Mouse (Mus musculus) liver, embryonic 11.5 days (tissue): ENCODE measurements around the gene Foxd2. TPM values are rescaled to one million over a fixed set of nuclear protein-coding genes. Genes with fewer than 3 reads are reported as not detected.
A peak's percentile ranks its signal among the peaks of the same experiment; 100 is the strongest.

Source experiments
- ATAC-seq: fragments of 200-750 bp; cut with Nextera tagmentation; replicated peaks from 2 replicates; pipeline ENCODE4 v1.8.0; 2017; ENCODE audit warnings: moderate number of reproducible peaks, mild to moderate bottlenecking, moderate TSS enrichment, moderate library complexity; ENCODE audit not compliant: low FRiP score
- DNase-seq: peaks from one replicate; pipeline ENCODE4 v3.0.0-alpha.2; 2017; ENCODE audit warnings: low spot score
- H3K27ac ChIP-seq: fragments of 300-500 bp; sonication (generic); 2 replicates; pipeline ENCODE4 v1.5.1; 2014; ENCODE audit warnings: mild to moderate bottlenecking, low read depth, low read length, control low read depth
- H3K27me3 ChIP-seq: fragments of 300-500 bp; sonication (generic); replicated peaks from 2 replicates; pipeline ENCODE4 v1.6.1; 2014; ENCODE audit warnings: low read length, mixed read lengths; ENCODE audit not compliant: control insufficient read depth, insufficient read depth
- H3K36me3 ChIP-seq: fragments of 300-500 bp; sonication (generic); 2 replicates; pipeline ENCODE4 v1.6.1; 2014; ENCODE audit warnings: mild to moderate bottlenecking, low read length, moderate library complexity, mixed read lengths; ENCODE audit not compliant: control insufficient read depth, insufficient read depth
- H3K4me1 ChIP-seq: fragments of 300-500 bp; sonication (generic); replicated peaks from 2 replicates; pipeline ENCODE4 v1.6.1; 2014; ENCODE audit warnings: low read length, mixed read lengths; ENCODE audit not compliant: control insufficient read depth, insufficient read depth
- H3K4me2 ChIP-seq: fragments of 300-500 bp; sonication (generic); 2 replicates; pipeline ENCODE4 v1.6.1; 2014; ENCODE audit warnings: mild to moderate bottlenecking, control low read depth, moderate library complexity
- H3K4me3 ChIP-seq: fragments of 300-500 bp; sonication (generic); 2 replicates; pipeline ENCODE4 v1.5.1; 2014; ENCODE audit warnings: low read depth, low read length, control low read depth
- H3K9ac ChIP-seq: fragments of 300-500 bp; sonication (generic); 2 replicates; pipeline ENCODE4 v1.6.1; 2014; ENCODE audit warnings: low read depth, low read length, control low read depth
- H3K9me3 ChIP-seq: fragments of 300-500 bp; sonication (generic); 2 replicates; pipeline ENCODE4 v1.6.1; 2016; ENCODE audit warnings: low read length, inconsistent platforms, mixed read lengths; ENCODE audit not compliant: control insufficient read depth
- WGBS: fragments of 180-500 bp; shearing (Covaris S2); extraction: QIAGEN DNeasy Blood & Tissue Kit; methylation state at CpG from one replicate; pipeline ENCODE4 v1.1.7; 2014; 5-methylcytosine and 5-hydroxymethylcytosine counted together
- polyA plus RNA-seq: library from polyadenylated mRNA; unstranded; fragments of >200 nt; fragmentation: Nextera tagmentation; extraction: Ambion mirVana; gene quantifications from 2 replicates; pipeline ENCODE4 v1.2.1, GENCODE M21; 2014

The Foxd2 gene
- polyA plus RNA-seq, 1 experiment from 2014 or later: 0.05 TPM

- DNase-seq (no peak), ATAC-seq (no peak)
- Histone ChIP-seq H3K4me1 (no peaks in the 10 kb centered on the region), H3K27ac (no peak overlapping the region), H3K9me3 (no peaks in the 10 kb centered on the region), H3K4me2 (no peak overlapping the region), H3K36me3 (no peaks in the 10 kb centered on the region), H3K27me3 (peaks cover 93% of the 10 kb centered on the region), H3K4me3 (no peak overlapping the region), H3K9ac (no peak overlapping the region)
- 6% methylated on average over 3 of the region's 3 CpGs for WGBS
Observed at GRCm38 (mm10) chr4:114899885-114900284, 8.8 kb downstream of the Foxd2 start.

- H3K27ac ChIP-seq: no peak overlapping the region
- H3K9me3 ChIP-seq: no peaks in the 10 kb centered on the region
- H3K4me2 ChIP-seq: no peak overlapping the region
- H3K4me3 ChIP-seq: no peak overlapping the region
- no peak overlapping the region for H3K9ac ChIP-seq
- DNase-seq (no peak), ATAC-seq (no peak)
- WGBS: 5% methylated on average over 4 of the region's 4 CpGs
- no peaks in the 10 kb centered on the region for H3K4me1 ChIP-seq
- H3K27me3 ChIP-seq: peaks cover 77% of the 10 kb centered on the region
- no peaks in the 10 kb centered on the region for H3K36me3 ChIP-seq
Observed at GRCm38 (mm10) chr4:114897853-114898252, 10.8 kb downstream of the Foxd2 start.

GRCm38 (mm10) chr4:114882232-114882631, 26.4 kb downstream of the Foxd2 start:
- H3K9ac ChIP-seq: no peak overlapping the region
- H3K4me3 ChIP-seq: no peak overlapping the region
- peaks cover 3% of the 10 kb centered on the region; the same call in 1 of the 2 replicates for H3K27me3 ChIP-seq
- no peaks in the 10 kb centered on the region for H3K36me3 ChIP-seq
- no peaks in the 10 kb centered on the region for H3K9me3 ChIP-seq
- DNase-seq (no peak), ATAC-seq (no peak)
- 92% methylated on average over 1 of the region's 1 CpGs for WGBS
- no peak overlapping the region for H3K27ac ChIP-seq
- no peak overlapping the region for H3K4me2 ChIP-seq
- no peaks in the 10 kb centered on the region for H3K4me1 ChIP-seq

- Histone ChIP-seq H3K4me1 (no peaks in the 10 kb centered on the region), H3K9me3 (no peaks in the 10 kb centered on the region), H3K36me3 (no peaks in the 10 kb centered on the region), H3K9ac (no peak overlapping the region), H3K27ac (no peak overlapping the region), H3K4me3 (no peak overlapping the region), H3K4me2 (no peak overlapping the region), H3K27me3 (peaks cover 21% of the 10 kb centered on the region)
- no peak for ATAC-seq
- DNase-seq: no peak
- WGBS: 28% methylated on average over 8 of the region's 8 CpGs
Observed at GRCm38 (mm10) chr4:114876441-114876972, 32.2 kb downstream of the Foxd2 start.

- H3K4me2 ChIP-seq: no peak overlapping the region
- ATAC-seq (peak; percentile 66), DNase-seq (no peak)
- 47% methylated on average over 11 of the region's 11 CpGs for WGBS
- no peaks in the 10 kb centered on the region for H3K36me3 ChIP-seq
- H3K27ac ChIP-seq: no peak overlapping the region
- H3K4me1 ChIP-seq: no peaks in the 10 kb centered on the region; the same call in 1 of the 2 replicates
- no peaks in the 10 kb centered on the region for H3K9me3 ChIP-seq
- no peak overlapping the region for H3K4me3 ChIP-seq
- no peak overlapping the region for H3K9ac ChIP-seq
- peaks cover 9% of the 10 kb centered on the region for H3K27me3 ChIP-seq
Observed at GRCm38 (mm10) chr4:114869765-114870490, 38.7 kb downstream of the Foxd2 start.

- Histone ChIP-seq H3K27ac (no peak overlapping the region), H3K27me3 (peaks cover 6% of the 10 kb centered on the region; the same call in 1 of the 2 replicates), H3K4me3 (no peak overlapping the region), H3K4me1 (no peaks in the 10 kb centered on the region), H3K4me2 (no peak overlapping the region), H3K36me3 (no peaks in the 10 kb centered on the region), H3K9me3 (no peaks in the 10 kb centered on the region), H3K9ac (no peak overlapping the region)
- WGBS: 71% methylated on average over 5 of the region's 5 CpGs
- DNase-seq: no peak
- ATAC-seq: no peak
Observed at GRCm38 (mm10) chr4:114863166-114863565, 45.5 kb downstream of the Foxd2 start.

- no peaks in the 10 kb centered on the region for H3K36me3 ChIP-seq
- H3K4me1 ChIP-seq: no peaks in the 10 kb centered on the region
- WGBS: 40% methylated on average over 5 of the region's 5 CpGs
Observed at GRCm38 (mm10) chr4:114858426-114858825, 50.2 kb downstream of the Foxd2 start.

More at GRCm38 (mm10) chr4:114858426-114858825, 50.2 kb downstream of the Foxd2 start:
- Histone ChIP-seq H3K27ac (no peak overlapping the region), H3K4me3 (no peak overlapping the region), H3K9me3 (no peaks in the 10 kb centered on the region), H3K9ac (no peak overlapping the region), H3K27me3 (0 out of 2 replicates have a peak, but pooled peaks cover 3% of the 10 kb centered on the region), H3K4me2 (no peak overlapping the region)
- ATAC-seq: no peak
- no peak for DNase-seq
